Mouse (Mus musculus): Measurements from ENCODE around the gene Arhgap24. TPM values are rescaled to one million over a fixed set of nuclear protein-coding genes. Genes with fewer than 3 reads are reported as not detected.
A peak's percentile ranks its signal among the peaks of the same experiment; 100 is the strongest.

Gene Arhgap24
- polyA plus RNA-seq, 1 experiment from 2014 or later, result 7.2 TPM

- ATAC-seq (ENCODE audit: low FRiP score), result no peak
- no peak overlapping the region for H3K4me3 ChIP-seq
- H3K4me2 ChIP-seq, result no peak overlapping the region
- H3K9me3 ChIP-seq, result no peaks in the 10 kb centered on the region
- 30% methylated on average over 4 of the region's 4 CpGs for WGBS
- no peaks in the 10 kb centered on the region for H3K27me3 ChIP-seq
- peaks cover 16% of the 10 kb centered on the region for H3K4me1 ChIP-seq (replicated peaks)
- no peaks in the 10 kb centered on the region for H3K36me3 ChIP-seq
- no peak overlapping the region for H3K27ac ChIP-seq
- no peak overlapping the region for H3K9ac ChIP-seq
Observed at GRCm38 (mm10) chr5:102791273-102791672, 310.1 kb downstream of the Arhgap24 start.

GRCm38 (mm10) chr5:102793536-102793935 lies 312.3 kb downstream of the Arhgap24 start:
- no peak overlapping the region for H3K9ac ChIP-seq
- 85% methylated on average over 11 of the region's 11 CpGs for WGBS
- no peaks in the 10 kb centered on the region for H3K36me3 ChIP-seq
- H3K4me2 ChIP-seq, result no peak overlapping the region
- no peak overlapping the region for H3K4me3 ChIP-seq
- no peak overlapping the region for H3K27ac ChIP-seq
- no peak for ATAC-seq (ENCODE audit: low FRiP score)
- H3K4me1 ChIP-seq (replicated peaks), result peaks cover 16% of the 10 kb centered on the region
- no peaks in the 10 kb centered on the region for H3K9me3 ChIP-seq
- H3K27me3 ChIP-seq, result no peaks in the 10 kb centered on the region

- no peak overlapping the region for H3K4me2 ChIP-seq
- no peaks in the 10 kb centered on the region for H3K36me3 ChIP-seq
- 86% methylated on average over 3 of the region's 3 CpGs for WGBS
- H3K4me1 ChIP-seq (replicated peaks), result peaks cover 6% of the 10 kb centered on the region; the same call in 1 of the 2 replicates
- H3K4me3 ChIP-seq, result no peak overlapping the region
- no peaks in the 10 kb centered on the region for H3K9me3 ChIP-seq
- no peak for ATAC-seq (ENCODE audit: low FRiP score)
- no peaks in the 10 kb centered on the region for H3K27me3 ChIP-seq
- H3K9ac ChIP-seq, result no peak overlapping the region
- H3K27ac ChIP-seq, result no peak overlapping the region
Observed at GRCm38 (mm10) chr5:102801469-102801868, 320.3 kb downstream of the Arhgap24 start.

- ATAC-seq (ENCODE audit: low FRiP score), result no peak
- Histone ChIP-seq H3K27me3 (no peaks in the 10 kb centered on the region), H3K36me3 (no peaks in the 10 kb centered on the region), H3K4me1 (replicated peaks) (peaks cover 6% of the 10 kb centered on the region; the same call in 1 of the 2 replicates), H3K9me3 (no peaks in the 10 kb centered on the region), H3K4me3 (no peak overlapping the region), H3K9ac (no peak overlapping the region), H3K4me2 (no peak overlapping the region), H3K27ac (no peak overlapping the region)
- WGBS, result 89% methylated on average over 6 of the region's 6 CpGs
Observed at GRCm38 (mm10) chr5:102802833-102803232, 321.6 kb downstream of the Arhgap24 start.

- Histone ChIP-seq H3K9me3 (no peaks in the 10 kb centered on the region), H3K27ac (peak overlapping the region; percentile 30; the same call in 1 of the 2 replicates), H3K4me3 (no peak overlapping the region), H3K9ac (no peak overlapping the region), H3K4me1 (replicated peaks) (peaks cover 8% of the 10 kb centered on the region; the same call in 1 of the 2 replicates), H3K27me3 (no peaks in the 10 kb centered on the region), H3K36me3 (no peaks in the 10 kb centered on the region), H3K4me2 (no peak overlapping the region)
- 44% methylated on average over 4 of the region's 4 CpGs for WGBS
- no peak for ATAC-seq (ENCODE audit: low FRiP score)
Observed at GRCm38 (mm10) chr5:102803675-102804074, 322.5 kb downstream of the Arhgap24 start.

- no peak for ATAC-seq (ENCODE audit: low FRiP score)
- H3K9ac ChIP-seq, result no peak overlapping the region
- H3K4me1 ChIP-seq (replicated peaks), result peaks cover 8% of the 10 kb centered on the region; the same call in 1 of the 2 replicates
Observed at GRCm38 (mm10) chr5:102807518-102807917, 326.3 kb downstream of the Arhgap24 start.

GRCm38 (mm10) chr5:102810366-102810957 lies 329.3 kb downstream of the Arhgap24 start:
- WGBS, result 39% methylated on average over 7 of the region's 7 CpGs
- Histone ChIP-seq H3K4me2 (no peak overlapping the region), H3K9me3 (no peaks in the 10 kb centered on the region), H3K27ac (no peak overlapping the region), H3K9ac (no peak overlapping the region), H3K4me3 (no peak overlapping the region), H3K4me1 (replicated peaks) (0 out of 2 replicates have a peak, but pooled peaks cover 3% of the 10 kb centered on the region), H3K36me3 (no peaks in the 10 kb centered on the region), H3K27me3 (no peaks in the 10 kb centered on the region)
- ATAC-seq (ENCODE audit: low FRiP score), result no peak

More at GRCm38 (mm10) chr5:102807518-102807917, 326.3 kb downstream of the Arhgap24 start:
- Histone ChIP-seq H3K4me3 (no peak overlapping the region), H3K9me3 (no peaks in the 10 kb centered on the region), H3K36me3 (no peaks in the 10 kb centered on the region), H3K27ac (no peak overlapping the region), H3K4me2 (no peak overlapping the region), H3K27me3 (no peaks in the 10 kb centered on the region)

- no peaks in the 10 kb centered on the region for H3K4me1 ChIP-seq (replicated peaks)
- H3K9me3 ChIP-seq, result no peaks in the 10 kb centered on the region
- no peak overlapping the region for H3K9ac ChIP-seq
- H3K27ac ChIP-seq, result no peak overlapping the region
- no peak overlapping the region for H3K4me3 ChIP-seq
- no peak for ATAC-seq (ENCODE audit: low FRiP score)
- H3K36me3 ChIP-seq, result no peaks in the 10 kb centered on the region
- H3K4me2 ChIP-seq, result no peak overlapping the region
- H3K27me3 ChIP-seq, result no peaks in the 10 kb centered on the region
- WGBS, result 70% methylated on average over 3 of the region's 3 CpGs
Observed at GRCm38 (mm10) chr5:102813271-102813670, 332.1 kb downstream of the Arhgap24 start.

- Histone ChIP-seq H3K27me3 (no peaks in the 10 kb centered on the region), H3K4me3 (no peak overlapping the region), H3K9me3 (no peaks in the 10 kb centered on the region), H3K9ac (no peak overlapping the region), H3K27ac (no peak overlapping the region), H3K4me2 (no peak overlapping the region), H3K4me1 (replicated peaks) (no peaks in the 10 kb centered on the region), H3K36me3 (no peaks in the 10 kb centered on the region)
- WGBS, result 78% methylated on average over 7 of the region's 7 CpGs
- ATAC-seq (ENCODE audit: low FRiP score), result no peak
Observed at GRCm38 (mm10) chr5:102817641-102818040, 336.4 kb downstream of the Arhgap24 start.

- no peaks in the 10 kb centered on the region for H3K36me3 ChIP-seq
- H3K9me3 ChIP-seq, result no peaks in the 10 kb centered on the region
- ATAC-seq (ENCODE audit: low FRiP score), result no peak
- H3K4me2 ChIP-seq, result no peak overlapping the region
- H3K9ac ChIP-seq, result no peak overlapping the region
- H3K4me3 ChIP-seq, result no peak overlapping the region
- H3K27ac ChIP-seq, result no peak overlapping the region
- WGBS, result 81% methylated on average over 8 of the region's 8 CpGs
- peaks cover 12% of the 10 kb centered on the region; the same call in 1 of the 2 replicates for H3K4me1 ChIP-seq (replicated peaks)
- H3K27me3 ChIP-seq, result no peaks in the 10 kb centered on the region
Observed at GRCm38 (mm10) chr5:102825538-102825937, 344.3 kb downstream of the Arhgap24 start.

GRCm38 (mm10) chr5:102839071-102839470 lies 357.9 kb downstream of the Arhgap24 start:
- H3K4me1 ChIP-seq (replicated peaks), result peaks cover 8% of the 10 kb centered on the region
- H3K9ac ChIP-seq, result no peak overlapping the region
- no peak overlapping the region for H3K4me2 ChIP-seq
- H3K27me3 ChIP-seq, result no peaks in the 10 kb centered on the region
- no peaks in the 10 kb centered on the region for H3K36me3 ChIP-seq
- ATAC-seq (ENCODE audit: low FRiP score), result no peak
- WGBS, result 48% methylated on average over 4 of the region's 4 CpGs
- peak overlapping the region; percentile 63; the same call in 1 of the 2 replicates for H3K27ac ChIP-seq
- H3K9me3 ChIP-seq, result no peaks in the 10 kb centered on the region
- H3K4me3 ChIP-seq, result no peak overlapping the region

GRCm38 (mm10) chr5:102843934-102844709 lies 362.9 kb downstream of the Arhgap24 start:
- Histone ChIP-seq H3K9ac (no peak overlapping the region), H3K27ac (no peak overlapping the region), H3K4me1 (replicated peaks) (peaks cover 44% of the 10 kb centered on the region), H3K4me3 (no peak overlapping the region), H3K27me3 (no peaks in the 10 kb centered on the region), H3K4me2 (peak overlapping the region; percentile 67; the same call in 1 of the 2 replicates), H3K36me3 (no peaks in the 10 kb centered on the region), H3K9me3 (no peaks in the 10 kb centered on the region)
- ATAC-seq (ENCODE audit: low FRiP score), result 0 out of 2 replicates have a peak, but pooled peaks have one; percentile 15
- WGBS, result 32% methylated on average over 5 of the region's 5 CpGs

Data from hindbrain, embryonic 13.5 days (tissue).